Mouse (Mus musculus): ENCODE results near the gene Casp12. TPM values are rescaled to one million over a fixed set of nuclear protein-coding genes. Genes with fewer than 3 reads are reported as not detected.
"Not testable (repeated sequence)": the region's sequence is repeated elsewhere in the genome, so short reads cannot be mapped to it uniquely, and the experiment has no call there.

Casp12 gene
- polyA plus RNA-seq, 1 experiment from 2014 or later, result not detected

DNA sequence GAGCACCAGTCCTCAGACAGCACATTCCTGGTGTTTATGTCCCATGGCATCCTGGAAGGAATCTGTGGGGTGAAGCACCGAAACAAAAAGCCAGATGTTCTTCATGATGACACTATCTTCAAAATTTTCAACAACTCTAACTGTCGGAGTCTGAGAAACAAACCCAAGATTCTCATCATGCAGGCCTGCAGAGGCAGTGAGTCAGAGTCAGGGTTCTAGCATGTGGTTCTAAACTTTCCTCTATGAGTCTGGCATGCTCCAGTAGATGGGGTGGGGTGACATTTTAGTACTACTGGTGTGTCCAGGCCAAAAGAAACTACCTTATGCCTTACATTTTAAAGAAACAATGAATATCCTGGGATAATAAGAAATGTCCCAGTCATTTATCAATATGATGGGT, 8.4 kb downstream of the Casp12 start:
- Histone ChIP-seq H3K27me3 (ENCODE audit: insufficient read depth, poor library complexity, severe bottlenecking) (no peaks in the 10 kb centered on the region), H3K36me3 (no peaks in the 10 kb centered on the region), H3K27ac (no peak overlapping the region), H3K4me1 (replicated peaks) (no peaks in the 10 kb centered on the region), H3K9me3 (no peaks in the 10 kb centered on the region), H3K4me3 (no peak overlapping the region)
- 85% methylated on average over 2 of the region's 2 CpGs for WGBS
- DNase-seq (ENCODE audit: low spot score), result no peak

DNA sequence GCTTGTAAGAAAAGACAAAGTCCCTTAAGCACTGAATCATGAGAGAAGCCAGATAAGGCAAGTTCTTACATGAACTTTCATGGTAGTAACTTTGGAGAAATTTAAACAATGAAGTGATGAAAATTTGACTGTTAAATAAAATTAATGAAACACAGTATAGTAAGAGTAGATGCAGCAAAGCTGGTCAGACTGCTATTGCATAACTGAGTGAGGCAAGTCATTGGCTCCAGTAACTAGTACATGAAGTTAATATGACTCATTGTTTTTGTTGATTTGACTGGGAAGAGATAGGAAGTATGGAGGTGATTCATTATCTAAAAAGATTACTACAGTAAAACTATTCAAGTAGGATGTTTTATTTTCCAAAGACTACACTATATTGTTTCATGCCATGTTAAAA, 11.6 kb downstream of the Casp12 start:
- no peaks in the 10 kb centered on the region for H3K4me1 ChIP-seq (replicated peaks)
- no peaks in the 10 kb centered on the region for H3K36me3 ChIP-seq
- no peaks in the 10 kb centered on the region for H3K9me3 ChIP-seq
- H3K27ac ChIP-seq, result no peak overlapping the region
- H3K27me3 ChIP-seq (ENCODE audit: insufficient read depth, poor library complexity, severe bottlenecking), result no peaks in the 10 kb centered on the region
- DNase-seq (ENCODE audit: low spot score), result no peak
- no peak overlapping the region for H3K4me3 ChIP-seq

DNA sequence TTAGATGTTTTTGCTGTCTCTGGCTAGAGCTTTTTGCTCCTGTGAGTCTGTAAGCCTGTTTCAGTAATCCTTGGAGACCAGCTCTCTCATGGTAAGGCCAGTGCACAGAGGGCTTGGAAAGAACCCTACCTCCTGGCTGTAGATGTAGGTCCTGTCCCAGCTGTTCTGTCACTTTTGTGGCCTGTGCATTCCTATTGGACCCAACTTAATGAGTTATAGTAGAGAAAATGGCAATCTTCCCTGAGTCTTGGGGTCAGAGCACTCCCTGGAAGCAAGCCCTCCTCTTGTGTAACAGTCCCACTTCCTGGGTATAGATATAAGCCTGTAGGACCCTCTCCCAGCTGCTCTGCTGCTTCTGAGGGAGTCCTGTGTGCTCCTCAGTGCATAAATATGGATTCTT, 48.3 kb downstream of the Casp12 start:
- Histone ChIP-seq H3K27ac (no peak overlapping the region), H3K27me3 (ENCODE audit: insufficient read depth, poor library complexity, severe bottlenecking) (no peaks in the 10 kb centered on the region)
- DNase-seq (ENCODE audit: low spot score), result no peak

DNA sequence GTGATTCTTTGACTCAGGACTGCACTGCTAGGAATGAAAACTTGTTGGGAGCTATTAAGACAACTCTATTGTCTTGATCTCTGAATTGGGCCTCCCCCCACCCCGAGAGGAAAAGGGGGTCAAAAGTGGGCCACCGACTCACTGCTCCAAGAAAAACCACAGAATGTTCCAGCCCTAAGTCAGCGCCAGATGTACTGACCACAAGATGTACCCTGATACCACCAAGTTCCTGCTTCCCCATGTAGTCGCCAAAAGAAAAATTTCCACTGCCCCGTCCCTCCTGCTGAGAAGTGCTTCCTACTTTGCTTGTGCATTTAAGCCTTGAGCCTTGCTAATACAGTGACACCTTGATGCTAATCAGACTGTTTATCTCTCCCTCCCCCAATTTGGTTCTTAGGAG, 50.6 kb downstream of the Casp12 start:
- 87% methylated on average over 5 of the region's 5 CpGs for WGBS
- H3K4me3 ChIP-seq; H3K27me3 ChIP-seq (ENCODE audit: insufficient read depth, poor library complexity, severe bottlenecking); DNase-seq (ENCODE audit: low spot score); H3K27ac ChIP-seq; H3K4me1 ChIP-seq (replicated peaks); H3K36me3 ChIP-seq; H3K9me3 ChIP-seq: not testable (repeated sequence)

More for the DNA sequence above, 48.3 kb downstream of the Casp12 start:
- no peaks in the 10 kb centered on the region for H3K36me3 ChIP-seq
- no peaks in the 10 kb centered on the region for H3K9me3 ChIP-seq
- H3K4me1 ChIP-seq (replicated peaks), result no peaks in the 10 kb centered on the region
- H3K4me3 ChIP-seq, result no peak overlapping the region

DNA sequence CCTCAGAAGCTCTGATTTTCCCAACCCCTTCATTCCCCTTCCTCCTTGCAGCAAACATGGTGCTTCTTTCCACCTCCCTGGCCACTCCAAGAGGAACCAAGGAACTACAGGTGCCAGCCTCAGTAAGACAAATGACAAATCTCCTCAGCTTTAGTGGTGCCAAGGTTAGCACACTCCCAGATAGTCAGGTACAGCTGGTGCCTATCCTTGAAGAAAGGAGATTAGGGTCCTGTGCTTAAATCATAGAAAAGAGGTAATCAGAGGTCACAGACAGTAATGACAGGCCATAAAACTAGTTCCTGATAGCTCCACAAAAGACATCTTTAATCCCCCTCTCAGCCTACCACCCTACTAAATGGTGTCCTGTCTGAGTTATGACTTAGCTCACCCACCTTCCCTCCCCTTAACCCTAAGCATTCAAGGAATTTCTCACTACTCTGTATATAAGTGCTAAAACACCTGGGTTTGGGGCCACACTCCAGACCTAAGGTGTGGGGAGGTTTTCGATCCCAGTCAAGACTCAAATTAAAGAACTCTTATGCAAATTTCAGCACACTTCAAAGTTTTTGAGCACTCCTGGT, 65.8 kb downstream of the Casp12 start:
- H3K27ac ChIP-seq, result no peak overlapping the region
- no peak for DNase-seq (ENCODE audit: low spot score)
- WGBS, result 98% methylated on average over 1 of the region's 1 CpGs
- H3K4me1 ChIP-seq (replicated peaks), result peaks cover 8% of the 10 kb centered on the region; the same call in 1 of the 2 replicates
- H3K4me3 ChIP-seq, result no peak overlapping the region
- no peaks in the 10 kb centered on the region for H3K9me3 ChIP-seq
- H3K27me3 ChIP-seq (ENCODE audit: insufficient read depth, poor library complexity, severe bottlenecking), result no peaks in the 10 kb centered on the region
- H3K36me3 ChIP-seq, result no peaks in the 10 kb centered on the region

DNA sequence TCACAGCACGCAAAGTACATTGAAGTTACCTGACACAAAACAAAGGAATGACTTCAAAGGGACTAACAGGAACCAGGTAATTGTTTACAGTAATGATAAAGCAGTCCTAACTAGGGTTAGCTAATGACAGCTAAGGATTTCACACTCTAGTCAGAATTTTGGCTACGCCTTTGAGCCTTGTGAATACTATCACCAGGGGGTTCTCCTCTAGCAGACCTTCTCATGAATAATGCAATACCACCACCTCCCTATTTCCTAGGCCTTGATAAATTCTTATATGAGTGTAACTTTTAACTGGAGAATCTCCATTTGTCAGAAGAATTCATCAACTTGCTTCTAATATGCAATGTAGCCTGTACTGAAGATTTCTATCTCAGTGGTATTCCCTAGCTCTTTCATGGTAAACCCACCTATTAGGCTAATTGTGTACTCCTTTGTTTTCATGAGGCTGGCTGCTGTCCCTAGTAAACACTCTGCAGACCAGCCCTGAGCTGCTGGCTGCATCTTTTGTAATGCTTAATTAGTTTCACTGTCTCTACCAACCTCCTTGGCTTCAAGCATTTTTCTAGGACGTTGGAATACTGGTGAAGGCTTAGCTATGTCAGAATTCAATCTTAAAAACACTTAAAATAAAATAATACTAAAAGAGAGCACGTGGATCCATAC, 67.3 kb downstream of the Casp12 start:
- no peak overlapping the region for H3K4me3 ChIP-seq
- H3K36me3 ChIP-seq, result no peaks in the 10 kb centered on the region
- WGBS, result 27% methylated on average over 4 of the region's 4 CpGs
- no peaks in the 10 kb centered on the region for H3K9me3 ChIP-seq
- no peak overlapping the region for H3K27ac ChIP-seq
- peaks cover 8% of the 10 kb centered on the region; the same call in 1 of the 2 replicates for H3K4me1 ChIP-seq (replicated peaks)
- H3K27me3 ChIP-seq (ENCODE audit: insufficient read depth, poor library complexity, severe bottlenecking), result no peaks in the 10 kb centered on the region
- DNase-seq (ENCODE audit: low spot score), result no peak

DNA sequence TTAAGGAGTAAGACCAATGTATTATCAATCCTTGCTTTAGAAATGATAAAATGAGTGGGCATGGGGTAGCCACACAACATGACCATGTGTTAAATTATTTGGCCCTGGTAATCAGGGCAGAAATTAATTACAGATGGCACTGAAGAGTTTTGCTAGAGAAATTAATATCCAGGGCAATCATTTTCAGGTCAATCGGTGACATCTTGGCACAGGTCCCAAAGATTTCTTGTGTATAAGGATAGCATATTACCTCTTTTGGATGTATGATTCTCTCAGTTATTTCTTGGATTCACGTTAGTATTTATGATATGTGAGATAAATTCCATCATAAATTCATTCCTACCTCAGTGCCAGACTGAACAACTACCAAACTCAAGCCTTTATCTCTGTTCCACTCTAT, 72.6 kb downstream of the Casp12 start:
- Histone ChIP-seq H3K4me1 (replicated peaks) (peaks cover 2% of the 10 kb centered on the region; the same call in 1 of the 2 replicates), H3K27me3 (ENCODE audit: insufficient read depth, poor library complexity, severe bottlenecking) (no peaks in the 10 kb centered on the region), H3K4me3 (no peak overlapping the region), H3K36me3 (no peaks in the 10 kb centered on the region), H3K9me3 (no peaks in the 10 kb centered on the region), H3K27ac (no peak overlapping the region)
- 70% methylated on average over 2 of the region's 2 CpGs for WGBS
- no peak for DNase-seq (ENCODE audit: low spot score)

Other genes starting within 250 kb of the Casp12 start
- gene Casp1, start 46.9 kb upstream of the Casp12 start, polyA plus RNA-seq (2016; fragmentation: Nextera tagmentation; extraction: Ambion mirVana), result 0.42 and 0.69 TPM in 2 replicates
- 0.10 TPM in 1 of 2 replicates, not detected in the other for gene Casp4, start 36.6 kb upstream of the Casp12 start, polyA plus RNA-seq (2016; fragmentation: Nextera tagmentation; extraction: Ambion mirVana)